Mouse (Mus musculus) ovary, adult 18-20 months (tissue): ENCODE results near the gene Hist1h2ag.
A peak's percentile ranks its signal among the peaks of the same experiment; 100 is the strongest.
"Not testable (repeated sequence)": the region's sequence is repeated elsewhere in the genome, so short reads cannot be mapped to it uniquely, and the experiment has no call there.

Experiments
- DNase-seq: peaks from one replicate; pipeline ENCODE4 v3.0.0; 2022; ENCODE audit warnings: low spot score, mixed read lengths

Gene Hist1h2ag

DNA sequence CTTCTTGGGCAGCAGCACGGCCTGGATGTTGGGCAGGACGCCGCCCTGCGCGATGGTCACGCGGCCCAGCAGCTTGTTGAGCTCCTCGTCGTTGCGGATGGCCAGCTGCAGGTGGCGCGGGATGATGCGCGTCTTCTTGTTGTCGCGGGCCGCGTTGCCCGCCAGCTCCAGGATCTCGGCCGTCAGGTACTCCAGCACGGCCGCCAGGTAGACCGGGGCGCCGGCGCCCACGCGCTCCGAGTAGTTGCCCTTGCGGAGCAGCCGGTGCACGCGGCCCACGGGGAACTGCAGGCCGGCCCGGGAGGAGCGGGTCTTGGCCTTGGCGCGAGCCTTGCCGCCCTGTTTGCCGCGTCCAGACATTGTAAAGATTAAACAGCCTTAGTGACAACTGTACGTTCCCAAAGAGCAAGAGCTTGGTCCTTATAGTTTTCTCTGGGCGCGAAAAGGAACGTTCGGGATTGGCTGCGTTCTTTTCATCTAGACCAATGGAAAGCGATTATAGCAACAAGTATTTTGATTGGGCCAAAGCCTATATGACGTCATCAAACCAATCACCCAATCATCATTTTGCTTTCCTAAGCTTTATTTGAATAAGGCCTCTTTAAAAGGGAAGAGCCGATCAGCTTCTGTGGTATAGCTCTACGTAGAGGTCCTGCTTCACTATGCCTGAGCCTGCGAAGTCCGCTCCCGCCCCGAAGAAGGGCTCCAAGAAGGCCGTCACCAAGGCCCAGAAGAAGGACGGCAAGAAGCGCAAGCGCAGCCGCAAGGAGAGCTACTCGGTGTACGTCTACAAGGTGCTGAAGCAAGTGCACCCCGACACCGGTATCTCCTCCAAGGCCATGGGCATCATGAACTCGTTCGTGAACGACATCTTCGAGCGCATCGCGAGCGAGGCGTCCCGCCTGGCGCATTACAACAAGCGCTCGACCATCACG, at the start of gene Hist1h2ag, which contains the start of gene Hist1h2bj:
Gene Hist1h2ag (minus strand): TSS at position 377 of the 935 bp plus-strand sequence.
Gene Hist1h2bj (plus strand): TSS at position 647 of the 935 bp plus-strand sequence.
- DNase-seq = peak; percentile 82

DNA sequence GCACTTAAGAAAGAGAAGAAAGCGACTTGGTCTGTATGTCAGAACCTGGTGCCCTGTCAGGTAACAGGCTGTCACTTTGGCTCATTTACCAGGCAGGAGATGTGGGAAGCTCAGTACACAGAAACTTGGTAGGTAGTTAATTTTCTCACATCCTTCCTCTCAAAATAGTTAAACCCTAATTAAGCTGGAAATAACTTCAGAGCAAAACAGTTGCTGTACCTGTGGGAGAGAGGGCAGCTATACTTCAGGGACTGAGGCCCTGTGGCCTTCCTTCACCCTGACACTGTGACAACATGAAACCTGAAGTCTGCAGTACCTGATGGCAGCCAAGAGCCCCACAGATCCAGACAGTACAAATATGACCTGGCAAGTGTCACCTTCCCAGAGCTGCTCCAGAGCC, 41.4 kb upstream of the Hist1h2ag start, which contains the start of gene Vmn1r188:
Gene Vmn1r188 (plus strand): TSS at position 301 of the 400 bp plus-strand sequence.
- not testable (repeated sequence) for DNase-seq

- no peak for DNase-seq
These were observed 20.7 kb upstream of the Hist1h2ag start for GRCm38 (mm10) chr13:22063468-22063867.

DNA sequence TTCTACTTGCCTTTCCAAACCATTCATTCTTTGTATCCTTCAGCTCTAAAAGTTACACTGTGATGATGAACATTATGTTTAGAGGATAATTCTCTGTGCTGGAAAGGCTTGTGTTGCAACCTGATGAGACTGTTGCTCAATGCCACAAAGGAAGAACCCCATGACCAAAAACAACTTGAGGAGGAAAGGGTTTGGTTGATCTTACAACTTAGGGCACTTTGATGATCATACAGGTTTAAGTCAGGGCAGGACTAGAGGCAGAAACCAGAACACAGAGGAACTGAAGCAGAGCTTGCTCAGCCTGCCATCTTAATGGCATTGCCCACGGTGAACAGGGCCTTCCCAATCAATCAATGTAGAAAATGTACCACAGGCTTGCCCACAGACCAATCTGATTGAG, 18.7 kb upstream of the Hist1h2ag start:
- no peak for DNase-seq

DNA sequence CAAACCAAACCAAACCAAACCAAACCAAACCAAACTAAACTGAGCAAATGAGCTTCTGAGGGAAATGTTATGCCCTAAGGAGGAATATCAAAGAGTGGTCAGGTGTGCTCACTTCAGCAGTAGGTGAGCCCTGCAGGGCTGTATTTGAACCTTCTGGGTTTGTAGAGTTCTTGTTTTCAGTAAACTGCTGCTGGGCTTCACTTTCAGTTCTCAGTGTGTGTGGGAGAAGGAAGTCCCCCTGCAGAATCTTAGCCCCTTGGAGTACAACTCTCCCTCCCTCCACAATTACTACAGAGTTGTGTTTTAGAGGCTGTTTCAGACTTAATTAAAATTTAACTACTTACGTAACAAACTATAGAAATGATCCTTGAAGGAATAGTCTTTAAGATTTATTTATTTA, 11.0 kb upstream of the Hist1h2ag start:
- no peak for DNase-seq

DNA sequence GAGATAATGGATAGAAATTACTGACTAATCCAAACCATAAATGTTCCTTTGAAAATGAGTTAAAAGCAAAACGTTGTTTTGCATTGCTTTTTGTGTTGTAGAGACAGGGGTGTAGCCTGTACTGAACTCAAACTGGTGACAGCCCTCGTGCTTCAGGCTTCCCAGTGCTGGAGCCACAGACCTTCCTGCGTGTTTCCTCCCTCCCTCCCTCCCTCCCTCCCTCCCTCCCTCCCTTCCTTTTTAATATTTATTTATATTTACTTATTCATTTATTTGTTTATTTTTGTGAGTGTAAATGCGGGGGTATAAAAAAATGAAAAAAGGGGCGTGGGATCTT, 8.7 kb upstream of the Hist1h2ag start:
- DNase-seq = no peak

- DNase-seq = peak; percentile 86
These were observed 8.1 kb upstream of the Hist1h2ag start for GRCm38 (mm10) chr13:22050591-22051522.

DNA sequence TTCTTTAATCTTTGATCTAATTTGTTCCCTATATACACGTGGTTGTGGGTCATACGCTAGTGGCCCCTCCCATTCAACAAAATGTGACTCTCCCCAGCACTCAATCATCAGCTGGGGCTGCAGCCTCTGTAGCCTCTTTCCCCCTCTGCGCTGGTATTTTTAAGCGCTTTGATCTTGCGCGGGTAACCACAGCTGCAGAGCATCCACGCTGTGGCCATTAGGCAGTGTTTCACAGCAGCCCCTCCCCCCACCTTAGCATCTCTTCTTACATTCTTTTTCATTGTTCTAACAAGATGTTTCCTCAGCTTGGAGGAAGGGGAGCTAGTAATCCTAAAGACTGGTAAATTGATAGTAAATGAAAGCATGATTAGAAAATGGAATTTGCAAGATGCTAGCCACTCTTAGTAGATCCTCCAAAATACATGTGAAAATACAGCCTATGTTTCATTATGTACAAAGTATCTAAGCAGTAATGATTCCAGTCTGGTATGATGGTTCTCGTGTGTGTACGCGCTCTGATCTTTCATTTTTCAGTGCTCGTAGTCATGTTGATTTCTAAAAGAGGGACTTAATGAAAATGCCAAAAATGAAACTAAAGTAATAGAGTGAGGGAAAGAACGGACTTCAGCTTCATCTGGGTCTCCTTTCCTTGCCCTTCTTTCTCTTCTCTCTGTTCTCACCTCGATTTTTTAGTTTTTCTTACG, 7.1 kb upstream of the Hist1h2ag start:
- no peak for DNase-seq

DNA sequence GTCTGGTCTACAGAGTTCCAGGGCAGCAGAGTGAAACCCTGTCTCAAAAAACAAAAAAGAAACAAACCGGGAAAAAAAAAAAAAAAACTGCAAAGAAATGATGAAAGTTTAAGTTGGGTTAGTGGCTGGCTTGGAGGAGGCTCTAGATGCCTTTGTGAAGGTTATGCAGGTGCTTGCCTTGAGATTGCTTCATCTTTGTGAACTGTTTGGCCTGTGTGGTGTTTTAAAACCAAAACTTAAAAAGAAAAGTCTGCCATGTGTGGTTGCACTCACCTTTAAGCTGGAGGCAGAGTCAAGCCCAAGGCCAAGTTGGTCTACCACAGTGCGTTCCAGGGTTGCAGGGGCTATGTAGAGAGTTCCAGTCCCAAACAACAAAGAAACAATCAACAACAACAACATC, 6.3 kb upstream of the Hist1h2ag start:
- no peak for DNase-seq

DNA sequence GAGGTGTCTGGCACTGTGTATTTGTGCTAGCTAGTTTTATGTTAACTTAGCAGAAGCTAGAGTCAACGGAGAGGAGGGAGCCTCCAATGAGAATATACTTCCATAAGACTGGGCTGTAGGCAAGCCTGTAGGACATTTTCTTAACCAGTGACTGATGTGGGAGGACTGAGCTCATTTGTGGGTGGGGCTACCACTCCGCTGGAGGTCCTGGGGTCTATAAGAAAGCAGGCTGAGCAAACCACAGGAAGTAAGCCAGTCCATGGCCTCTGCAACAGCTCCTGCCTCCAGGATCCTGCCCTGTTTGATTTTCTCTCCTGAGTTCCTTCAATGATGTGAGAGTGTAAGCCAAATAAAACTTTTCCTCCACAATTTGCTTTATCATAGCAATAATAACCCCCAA, 2.6 kb upstream of the Hist1h2ag start:
- DNase-seq = no peak

DNA sequence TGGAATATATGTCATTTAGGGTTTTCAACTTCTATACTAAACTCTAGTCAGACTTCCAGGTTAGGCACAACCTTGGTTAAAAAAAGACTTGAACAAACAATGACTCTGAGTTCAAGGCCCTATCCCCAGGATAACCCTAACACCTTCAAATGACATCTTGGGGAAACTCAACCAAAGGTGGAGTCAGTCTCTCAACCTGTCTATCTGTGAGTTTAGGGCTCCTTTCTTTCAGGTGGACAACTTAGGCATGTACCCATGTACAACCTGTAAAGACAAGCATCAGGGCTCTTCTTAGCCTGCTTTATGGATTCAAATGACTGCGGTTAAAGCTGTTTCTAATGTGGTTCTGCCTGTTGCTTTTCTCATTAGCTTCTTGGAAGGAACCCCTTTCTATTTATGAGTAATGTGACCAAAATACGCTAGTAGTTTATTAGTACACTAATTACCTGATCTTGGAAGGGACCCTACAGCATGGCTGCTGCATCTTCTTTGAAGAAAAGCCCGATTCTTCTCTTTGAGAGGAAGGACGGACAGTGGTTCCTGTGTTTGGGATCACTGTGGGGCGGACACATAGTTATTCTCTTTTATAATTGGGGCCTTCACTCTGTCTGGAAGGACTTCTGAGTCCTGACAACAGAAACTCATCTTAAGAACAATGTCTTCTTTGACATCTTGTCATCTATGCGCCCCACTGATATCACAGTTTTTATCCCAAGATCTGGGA, 1.9 kb upstream of the Hist1h2ag start:
- DNase-seq = no peak

DNA sequence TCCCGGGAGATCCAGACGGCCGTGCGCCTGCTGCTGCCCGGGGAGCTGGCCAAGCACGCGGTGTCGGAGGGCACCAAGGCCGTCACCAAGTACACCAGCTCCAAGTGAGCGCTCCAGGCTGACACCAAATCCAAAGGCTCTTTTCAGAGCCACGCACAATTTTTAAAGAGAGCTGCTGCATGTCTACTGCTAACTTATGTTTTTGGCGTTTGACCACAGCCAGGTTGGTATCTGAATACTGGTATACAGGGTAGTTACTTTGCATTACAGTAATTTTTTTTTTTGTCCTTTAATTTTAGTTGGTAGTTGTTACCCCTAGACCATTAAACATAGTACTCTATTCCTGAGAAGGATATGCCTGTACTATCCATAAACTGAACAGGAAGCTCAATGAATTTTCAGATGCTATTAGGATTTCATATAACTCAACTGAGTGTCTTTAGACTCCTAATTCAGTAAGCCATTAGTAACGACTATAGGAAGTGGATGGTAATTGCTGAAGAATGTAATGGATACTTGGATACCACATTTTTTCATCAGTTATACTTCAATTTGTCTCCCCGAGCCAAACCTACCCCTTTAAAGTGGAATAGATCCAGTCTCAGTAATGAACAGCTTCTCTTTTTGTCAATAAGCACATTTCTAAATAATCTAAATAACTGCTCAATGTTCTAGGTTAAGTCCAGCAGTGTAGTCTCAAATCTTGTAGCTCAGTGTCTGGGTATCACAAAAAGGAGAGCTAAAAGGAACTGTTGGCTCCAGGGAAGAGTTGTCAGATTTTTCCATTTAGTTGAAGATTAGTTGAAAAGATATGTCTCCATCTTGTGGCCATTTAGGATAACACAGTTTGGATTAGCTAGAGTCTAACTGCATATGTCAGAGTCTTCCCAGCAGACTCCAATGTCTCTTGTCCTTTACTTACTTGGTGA, 1.0 kb upstream of the Hist1h2ag start:
- no peak for DNase-seq

DNA sequence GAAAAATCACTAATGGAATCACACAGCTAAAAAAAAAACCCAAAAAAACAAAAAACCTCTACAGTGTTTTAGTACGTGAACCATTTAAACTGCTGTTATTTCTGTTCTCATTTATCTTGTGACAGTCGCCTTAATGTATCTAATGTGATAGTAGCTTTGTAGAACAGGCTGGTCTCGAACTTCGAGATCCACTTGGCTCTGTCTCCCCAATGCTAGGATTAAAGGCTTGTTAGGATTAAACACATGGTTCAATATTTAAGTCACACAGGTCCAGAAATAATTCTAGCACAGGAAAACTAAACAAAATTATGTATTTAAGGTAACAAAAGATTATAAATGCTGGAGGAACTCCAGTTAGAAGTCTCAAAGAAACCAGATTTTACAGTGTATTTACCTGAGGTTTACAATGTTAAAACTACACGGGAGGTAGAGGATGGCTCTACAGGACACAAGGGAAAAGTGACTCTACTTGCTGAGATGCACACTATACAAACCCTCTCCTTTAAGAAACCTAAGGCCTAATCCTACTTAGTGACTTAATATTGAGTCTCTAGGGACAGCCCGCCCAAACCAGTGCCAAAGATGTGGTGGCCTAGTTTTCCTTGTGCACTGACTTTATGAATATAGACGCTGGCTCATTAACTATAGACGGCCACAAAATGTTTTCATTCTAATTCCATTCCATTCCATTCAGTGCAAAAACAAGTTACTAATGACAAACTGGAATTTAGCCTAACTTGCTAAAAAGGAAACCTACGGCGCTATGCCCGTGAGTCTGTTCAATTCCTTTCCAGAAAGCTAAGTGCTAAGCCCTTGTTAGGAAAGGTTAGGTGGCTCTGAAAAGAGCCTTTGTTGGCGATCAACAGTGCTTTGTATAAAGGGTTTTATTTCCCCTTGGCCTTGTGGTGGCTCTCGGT, 835 bp downstream of the Hist1h2ag start:
- DNase-seq = no peak

GRCm38 (mm10) chr13:22041142-22041536, 1.6 kb downstream of the Hist1h2ag start, which contains the start of gene Hist1h4i:
TSS of gene Hist1h4i (minus strand) at chr13:22041362.
- peak; percentile 90 for DNase-seq

GRCm38 (mm10) chr13:22040464-22041141, 2.1 kb downstream of the Hist1h2ag start:
- DNase-seq = no peak

DNA sequence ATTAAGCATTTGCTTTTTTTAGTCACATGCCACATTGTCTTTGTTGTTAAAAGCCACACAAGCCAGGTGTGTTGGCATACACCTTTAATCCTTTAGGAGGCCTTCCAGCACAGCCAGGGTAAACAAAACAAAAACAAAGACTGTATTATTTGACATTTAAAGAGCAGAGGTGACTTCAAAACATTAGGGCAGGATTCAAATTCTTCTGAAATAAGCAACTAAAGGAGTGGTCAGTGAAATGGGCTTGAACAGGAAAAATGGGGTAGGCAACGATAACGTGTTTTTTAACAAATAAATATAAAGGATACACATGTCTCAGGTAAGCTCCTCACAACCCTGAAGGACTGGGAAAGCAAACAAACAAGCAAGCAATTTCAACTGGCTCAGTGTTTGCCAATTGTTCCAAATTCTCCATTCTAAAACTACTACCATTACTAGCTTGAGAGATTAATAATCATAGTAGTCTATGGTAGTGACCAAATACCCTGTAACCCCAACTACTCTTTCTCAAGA, 2.7 kb downstream of the Hist1h2ag start:
- DNase-seq = no peak

- no peak for DNase-seq
These were observed 3.4 kb downstream of the Hist1h2ag start for GRCm38 (mm10) chr13:22039364-22039763.

- DNase-seq = no peak
These were observed 5.3 kb downstream of the Hist1h2ag start for GRCm38 (mm10) chr13:22037415-22037814.
